Mouse (Mus musculus): ENCODE results near the gene Acot1.
"Not testable (repeated sequence)": the region's sequence is repeated elsewhere in the genome, so short reads cannot be mapped to it uniquely, and the experiment has no call there.

The Acot1 gene

GRCm38 (mm10) chr12:84023052-84023745 lies 13.9 kb downstream of the Acot1 start:
- DNase-seq: no peak

GRCm38 (mm10) chr12:84025888-84026287 lies 16.6 kb downstream of the Acot1 start:
- no peak for DNase-seq

GRCm38 (mm10) chr12:84028328-84028727 lies 19.0 kb downstream of the Acot1 start:
- DNase-seq: not testable (repeated sequence)

- not testable (repeated sequence) for DNase-seq
These were observed 19.8 kb downstream of the Acot1 start for GRCm38 (mm10) chr12:84029043-84029442.

- DNase-seq: peak; percentile 82 to 83
These were observed 21.5 kb downstream of the Acot1 start for GRCm38 (mm10) chr12:84030659-84031332.

- no peak for DNase-seq
These were observed 23.6 kb downstream of the Acot1 start for GRCm38 (mm10) chr12:84032854-84033253.

- not testable (repeated sequence) for DNase-seq
These were observed 24.0 kb downstream of the Acot1 start for GRCm38 (mm10) chr12:84033302-84033701.

GRCm38 (mm10) chr12:84034108-84034507 lies 24.8 kb downstream of the Acot1 start:
- DNase-seq: no peak

GRCm38 (mm10) chr12:84038241-84038640 lies 29.0 kb downstream of the Acot1 start, which contains the start of gene Acot4:
Acot4 (plus strand) TSS chr12:84038379.
- DNase-seq: peak in 1 of 2 experiments; percentile 17

GRCm38 (mm10) chr12:84038691-84039111 lies 29.4 kb downstream of the Acot1 start, which contains the start of gene Gm49366:
Gm49366 (plus strand) TSS chr12:84038935.
- DNase-seq: peak; percentile 33 to 60

- DNase-seq: no peak
These were observed 33.0 kb downstream of the Acot1 start for GRCm38 (mm10) chr12:84042248-84042647.

- no peak for DNase-seq
These were observed 34.8 kb downstream of the Acot1 start for GRCm38 (mm10) chr12:84044045-84044444.

GRCm38 (mm10) chr12:84046906-84047305 lies 37.6 kb downstream of the Acot1 start:
- DNase-seq: no peak

GRCm38 (mm10) chr12:84050744-84051143 lies 41.5 kb downstream of the Acot1 start:
- not testable (repeated sequence) for DNase-seq

- DNase-seq: no peak
These were observed 42.7 kb downstream of the Acot1 start, which contains the start of gene Acot3 for GRCm38 (mm10) chr12:84051937-84052474. Acot3 (plus strand) TSS chr12:84052144.

GRCm38 (mm10) chr12:84052609-84053008 lies 43.3 kb downstream of the Acot1 start:
- no peak for DNase-seq

- peak in 1 of 2 experiments; percentile 26 for DNase-seq
These were observed 43.9 kb downstream of the Acot1 start for GRCm38 (mm10) chr12:84053173-84053572.

GRCm38 (mm10) chr12:84053679-84054391 lies 44.5 kb downstream of the Acot1 start:
- DNase-seq: peak; percentile 23 to 30

GRCm38 (mm10) chr12:84060946-84061345 lies 51.7 kb downstream of the Acot1 start:
- DNase-seq: peak; percentile 15 to 28

GRCm38 (mm10) chr12:84062336-84062735 lies 53.0 kb downstream of the Acot1 start:
- no peak for DNase-seq

GRCm38 (mm10) chr12:84063228-84063627 lies 53.9 kb downstream of the Acot1 start:
- peak in 1 of 2 experiments; percentile 15 for DNase-seq

- DNase-seq: no peak
These were observed 54.5 kb downstream of the Acot1 start for GRCm38 (mm10) chr12:84063833-84064232.

GRCm38 (mm10) chr12:84064621-84065020 lies 55.3 kb downstream of the Acot1 start:
- no peak for DNase-seq
